Mouse (Mus musculus) stomach, postnatal 0 days (tissue): ENCODE measurements around the gene Ano3. TPM values are rescaled to one million over a fixed set of nuclear protein-coding genes. Genes with fewer than 3 reads are reported as not detected.

ENCODE experiments used
- ATAC-seq: fragments of 200-750 bp; cut with Nextera tagmentation; 2 replicates; pipeline ENCODE4 v1.8.0; 2017; ENCODE audit not compliant: low FRiP score, low TSS enrichment
- DNase-seq: peaks from one replicate; pipeline ENCODE4 v3.0.0-alpha.2; 2016; ENCODE audit warnings: low spot score
- H3K27ac ChIP-seq: fragments of 300-500 bp; sonication (generic); replicated peaks from 2 replicates; pipeline ENCODE4 v1.5.1; 2014; ENCODE audit warnings: mild to moderate bottlenecking, control low read depth
- H3K27me3 ChIP-seq: fragments of 300-500 bp; sonication (generic); 2 replicates; pipeline ENCODE4 v1.6.1; 2014; ENCODE audit warnings: low read length; ENCODE audit not compliant: control insufficient read depth, insufficient read depth
- H3K36me3 ChIP-seq: fragments of 300-500 bp; sonication (generic); 2 replicates; pipeline ENCODE4 v1.6.1; 2014; ENCODE audit warnings: low read length, mixed read lengths; ENCODE audit not compliant: control insufficient read depth, insufficient read depth
- H3K4me1 ChIP-seq: fragments of 300-500 bp; sonication (generic); replicated peaks from 2 replicates; pipeline ENCODE4 v1.6.1; 2014; ENCODE audit warnings: antibody characterized with exemption; ENCODE audit not compliant: control insufficient read depth, insufficient read depth
- H3K4me2 ChIP-seq: fragments of 300-500 bp; sonication (generic); replicated peaks from 2 replicates; pipeline ENCODE4 v1.6.1; 2014; ENCODE audit warnings: low read depth, mild to moderate bottlenecking, control low read depth, moderate library complexity
- H3K4me3 ChIP-seq: fragments of 300-500 bp; sonication (generic); 2 replicates; pipeline ENCODE4 v1.5.1; 2014; ENCODE audit warnings: low read depth, low read length, control low read depth
- H3K9ac ChIP-seq: fragments of 300-500 bp; sonication (generic); 2 replicates; pipeline ENCODE4 v1.6.1; 2014; ENCODE audit warnings: mild to moderate bottlenecking, low read length, control low read depth, mixed read lengths
- H3K9me3 ChIP-seq: fragments of 300-500 bp; sonication (generic); 2 replicates; pipeline ENCODE4 v1.6.1; 2016; ENCODE audit warnings: low read length; ENCODE audit not compliant: control insufficient read depth
- CTCF ChIP-seq: IDR thresholded peaks from 2 replicates; pipeline ENCODE4 v1.5.1; 2016; ENCODE audit warnings: antibody characterized with exemption, low read depth, mild to moderate bottlenecking, moderate library complexity
- EP300 ChIP-seq: optimal IDR thresholded peaks from 2 replicates; pipeline ENCODE3; 2016; ENCODE audit warnings: antibody characterized with exemption
- WGBS: fragments of 180-500 bp; shearing (Covaris S2); extraction: QIAGEN DNeasy Blood & Tissue Kit; methylation state at CpG from one replicate; pipeline ENCODE4 v1.1.7; 2014; 5-methylcytosine and 5-hydroxymethylcytosine counted together
- polyA plus RNA-seq: library from polyadenylated mRNA; unstranded; fragments of >200 nt; fragmentation: Nextera tagmentation; extraction: Ambion mirVana; gene quantifications from 2 replicates; pipeline ENCODE4 v1.2.1, GENCODE M21; 2015

Ano3 gene
- polyA plus RNA-seq, 1 experiment from 2014 or later, result 0.16 TPM

- H3K36me3 ChIP-seq, result no peaks in the 10 kb centered on the region
- TF ChIP-seq EP300 (no peak), CTCF (no peak)
- no peaks in the 10 kb centered on the region for H3K4me1 ChIP-seq
- H3K27me3 ChIP-seq, result no peaks in the 10 kb centered on the region
- no peak overlapping the region for H3K27ac ChIP-seq
- 60% methylated on average over 1 of the region's 1 CpGs for WGBS
- H3K9me3 ChIP-seq, result no peaks in the 10 kb centered on the region
- ATAC-seq (no peak), DNase-seq (no peak)
- no peak overlapping the region for H3K4me2 ChIP-seq
- H3K4me3 ChIP-seq, result no peak overlapping the region
- no peak overlapping the region for H3K9ac ChIP-seq
Measured at GRCm38 (mm10) chr2:110795928-110796327, 154.8 kb downstream of the Ano3 start.

DNA sequence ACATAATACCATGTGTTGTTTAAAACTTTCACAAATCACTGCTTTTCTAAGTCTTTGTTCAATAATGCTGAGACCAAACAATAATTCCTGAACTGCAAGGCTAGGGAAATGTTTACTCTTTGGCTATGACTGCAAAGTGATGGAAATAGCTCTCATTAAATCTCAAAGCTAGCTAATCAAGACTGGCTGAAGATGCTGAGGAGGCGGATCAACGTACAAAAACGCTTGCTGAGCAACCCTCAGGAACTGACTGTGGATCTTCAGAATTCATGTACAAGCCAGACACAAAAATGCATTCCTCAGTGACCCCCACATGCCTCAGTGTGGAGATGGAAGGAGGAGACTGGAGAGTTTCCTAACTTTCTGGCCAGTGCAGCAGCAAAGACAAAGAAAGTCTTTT is 155.3 kb downstream of the Ano3 start:
- no peaks in the 10 kb centered on the region for H3K36me3 ChIP-seq
- no peaks in the 10 kb centered on the region for H3K9me3 ChIP-seq
- H3K27ac ChIP-seq, result no peak overlapping the region
- H3K4me3 ChIP-seq, result no peak overlapping the region
- TF ChIP-seq CTCF (no peak), EP300 (no peak)
- no peak for ATAC-seq
- 61% methylated on average over 3 of the region's 3 CpGs for WGBS
- no peak overlapping the region for H3K9ac ChIP-seq
- no peaks in the 10 kb centered on the region for H3K27me3 ChIP-seq
- no peaks in the 10 kb centered on the region for H3K4me1 ChIP-seq
- no peak for DNase-seq
- no peak overlapping the region for H3K4me2 ChIP-seq

DNA sequence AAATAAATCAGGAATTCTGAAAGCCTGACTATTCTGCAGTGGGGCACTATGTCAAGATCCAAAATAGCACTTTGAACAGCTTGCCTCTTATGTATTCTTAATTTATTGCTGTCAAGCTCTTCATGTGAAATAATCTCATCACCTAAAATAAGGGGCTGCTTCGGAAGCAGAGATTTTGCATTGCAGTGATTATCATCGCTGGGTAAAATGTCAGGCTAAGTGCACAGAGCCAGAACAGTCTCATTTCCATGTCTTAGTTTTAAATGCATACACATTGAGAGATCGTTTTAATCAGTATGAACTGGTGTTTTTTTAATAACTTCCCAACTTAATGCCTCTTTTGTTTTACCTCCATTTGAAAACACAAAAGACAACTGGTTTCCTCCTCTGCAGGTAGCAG is 163.3 kb downstream of the Ano3 start:
- DNase-seq (no peak), ATAC-seq (no peak)
- no peak overlapping the region for H3K9ac ChIP-seq
- 80% methylated on average over 3 of the region's 3 CpGs for WGBS
- H3K27me3 ChIP-seq, result no peaks in the 10 kb centered on the region
- no peaks in the 10 kb centered on the region for H3K4me1 ChIP-seq
- no peak overlapping the region for H3K4me2 ChIP-seq
- H3K27ac ChIP-seq, result no peak overlapping the region
- no peak overlapping the region for H3K4me3 ChIP-seq
- H3K9me3 ChIP-seq, result no peaks in the 10 kb centered on the region
- TF ChIP-seq EP300 (no peak), CTCF (no peak)
- no peaks in the 10 kb centered on the region for H3K36me3 ChIP-seq

DNA sequence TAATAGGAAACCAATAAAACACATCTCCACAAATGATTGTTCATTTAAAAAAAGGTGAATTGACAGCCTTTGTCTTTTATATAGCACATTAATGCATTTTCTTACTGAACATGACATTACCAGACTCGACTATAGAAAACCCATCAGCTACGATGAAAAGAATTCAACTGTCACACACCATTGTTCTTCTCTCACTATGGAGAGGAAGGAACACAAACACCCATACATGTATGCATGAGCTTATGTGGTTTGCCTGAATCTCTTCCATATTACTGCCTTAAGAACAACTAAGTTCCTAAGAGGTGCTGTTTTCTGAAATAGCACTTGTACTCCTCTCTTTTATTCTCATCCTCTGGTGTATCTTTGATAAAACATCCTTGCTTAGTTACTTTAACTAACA is 191.3 kb downstream of the Ano3 start:
- no peaks in the 10 kb centered on the region for H3K27me3 ChIP-seq
- H3K9me3 ChIP-seq, result no peaks in the 10 kb centered on the region
- H3K4me1 ChIP-seq, result no peaks in the 10 kb centered on the region
- TF ChIP-seq EP300, result no peak
- no peak for TF ChIP-seq CTCF
- H3K4me2 ChIP-seq, result no peak overlapping the region
- no peak overlapping the region for H3K27ac ChIP-seq
- H3K36me3 ChIP-seq, result no peaks in the 10 kb centered on the region
- no peak overlapping the region for H3K4me3 ChIP-seq
- ATAC-seq (no peak), DNase-seq (no peak)
- H3K9ac ChIP-seq, result no peak overlapping the region
- WGBS, result 84% methylated on average over 2 of the region's 2 CpGs

DNA sequence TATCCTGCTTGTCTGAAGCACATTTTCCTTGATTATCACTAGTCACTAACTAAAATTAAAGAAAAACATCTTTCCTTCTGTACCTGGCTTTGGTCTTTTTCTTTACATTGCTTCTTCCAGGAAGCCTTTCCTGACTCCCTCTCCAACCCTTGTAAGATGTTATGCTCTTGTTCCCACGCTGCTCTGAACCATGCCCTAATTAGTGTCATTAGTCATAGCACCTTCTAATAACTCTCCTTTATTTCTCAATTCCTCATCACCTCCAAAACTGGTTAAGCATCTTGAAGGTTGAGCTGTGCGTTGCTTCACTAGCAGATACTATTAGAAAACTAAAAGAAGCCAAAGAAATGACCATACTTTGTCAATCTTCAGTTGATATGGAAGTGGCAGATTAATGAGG is 193.2 kb downstream of the Ano3 start:
- Histone ChIP-seq H3K4me1 (no peaks in the 10 kb centered on the region), H3K9me3 (no peaks in the 10 kb centered on the region), H3K4me3 (no peak overlapping the region), H3K27ac (no peak overlapping the region), H3K4me2 (no peak overlapping the region), H3K36me3 (no peaks in the 10 kb centered on the region), H3K27me3 (no peaks in the 10 kb centered on the region), H3K9ac (no peak overlapping the region)
- no peak for ATAC-seq
- WGBS, result 65% methylated on average over 2 of the region's 2 CpGs
- DNase-seq, result no peak
- TF ChIP-seq EP300 (peak; percentile 36), CTCF (no peak)

DNA sequence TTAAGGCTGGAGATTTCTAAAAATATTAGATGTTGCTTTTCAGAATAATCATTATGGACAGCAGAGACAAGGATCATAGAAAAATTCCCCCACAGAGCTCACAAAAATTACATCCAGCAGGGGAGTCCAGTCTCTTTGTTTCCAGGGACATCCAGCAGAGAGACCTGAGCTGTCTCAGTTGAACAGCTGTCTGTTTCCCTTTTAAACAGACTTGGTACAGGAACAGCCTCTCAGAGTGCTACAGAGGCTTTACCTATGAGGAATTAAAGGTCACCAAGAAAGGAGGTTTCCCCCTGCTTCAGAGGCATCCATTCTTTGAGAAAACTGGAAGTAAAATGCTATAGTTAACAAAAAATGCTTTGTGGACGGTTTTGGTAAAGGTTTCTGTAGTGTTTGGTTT is 210.2 kb downstream of the Ano3 start:
- Histone ChIP-seq H3K27me3 (no peaks in the 10 kb centered on the region), H3K4me3 (no peak overlapping the region), H3K4me1 (no peaks in the 10 kb centered on the region), H3K9me3 (no peaks in the 10 kb centered on the region), H3K27ac (no peak overlapping the region), H3K9ac (no peak overlapping the region), H3K4me2 (no peak overlapping the region), H3K36me3 (no peaks in the 10 kb centered on the region)
- TF ChIP-seq CTCF, result no peak
- no peak for TF ChIP-seq EP300
- no peak for ATAC-seq
- WGBS, result 53% methylated on average over 1 of the region's 1 CpGs
- no peak for DNase-seq
